Mouse (Mus musculus) skeletal muscle tissue, adult 2 months (tissue): ENCODE results near the gene Pigq.

Experiments
- DNase-seq: peaks from one replicate; pipeline ENCODE4 v3.0.0-alpha.2; 2012; ENCODE audit warnings: low read depth, low spot score

Pigq gene

GRCm38 (mm10) chr17:25925348-25925747 lies 19.4 kb downstream of the Pigq start:
- peak; percentile 84 for DNase-seq

- DNase-seq, result no peak
These were observed 22.6 kb downstream of the Pigq start for GRCm38 (mm10) chr17:25922120-25922519.

- peak; percentile 100 for DNase-seq
These were observed 24.7 kb downstream of the Pigq start for GRCm38 (mm10) chr17:25919786-25920642.

GRCm38 (mm10) chr17:25919144-25919785 lies 25.5 kb downstream of the Pigq start, which contains the start of gene Rab40c:
Gene Rab40c (minus strand): TSS chr17:25919727.
- DNase-seq, result no peak

- no peak for DNase-seq
These were observed 26.5 kb downstream of the Pigq start for GRCm38 (mm10) chr17:25918037-25918750.

GRCm38 (mm10) chr17:25916931-25917647 lies 27.6 kb downstream of the Pigq start:
- DNase-seq, result no peak

GRCm38 (mm10) chr17:25914295-25914694 lies 30.4 kb downstream of the Pigq start:
- DNase-seq, result no peak

- DNase-seq, result no peak
These were observed 30.9 kb downstream of the Pigq start for GRCm38 (mm10) chr17:25913877-25914275.

GRCm38 (mm10) chr17:25913186-25913876 lies 31.4 kb downstream of the Pigq start:
- DNase-seq, result no peak

- DNase-seq, result no peak
These were observed 32.9 kb downstream of the Pigq start for GRCm38 (mm10) chr17:25911816-25912215.

GRCm38 (mm10) chr17:25907640-25908039 lies 37.1 kb downstream of the Pigq start:
- no peak for DNase-seq

GRCm38 (mm10) chr17:25903061-25903460 lies 41.7 kb downstream of the Pigq start:
- DNase-seq, result no peak

GRCm38 (mm10) chr17:25900193-25900592 lies 44.5 kb downstream of the Pigq start:
- no peak for DNase-seq

- DNase-seq, result no peak
These were observed 48.8 kb downstream of the Pigq start for GRCm38 (mm10) chr17:25895891-25896290.

- DNase-seq, result no peak
These were observed 49.3 kb downstream of the Pigq start for GRCm38 (mm10) chr17:25895415-25895814.

GRCm38 (mm10) chr17:25893975-25894617 lies 50.6 kb downstream of the Pigq start:
- peak; percentile 49 for DNase-seq

- no peak for DNase-seq
These were observed 55.9 kb downstream of the Pigq start for GRCm38 (mm10) chr17:25888837-25889236.

GRCm38 (mm10) chr17:25887467-25887866 lies 57.3 kb downstream of the Pigq start:
- DNase-seq, result no peak

GRCm38 (mm10) chr17:25886806-25887205 lies 57.9 kb downstream of the Pigq start:
- DNase-seq, result no peak

- DNase-seq, result no peak
These were observed 59.1 kb downstream of the Pigq start for GRCm38 (mm10) chr17:25885636-25886035.
